Mouse (Mus musculus) cerebellum, adult 2 months (tissue): ENCODE measurements around the gene Fbxo21.

ENCODE experiments used
- CTCF ChIP-seq: fragments of 200-500 bp; IDR thresholded peaks from 2 replicates; pipeline ENCODE4 v1.5.1; 2011; ENCODE audit warnings: low read depth, mild to moderate bottlenecking, control low read depth, low read length, moderate library complexity, borderline replicate concordance; ENCODE audit not compliant: insufficient read depth
- POLR2A ChIP-seq: fragments of 200-500 bp; IDR thresholded peaks from 2 replicates; pipeline ENCODE4 v1.6.1; 2011; ENCODE audit warnings: low read length, control low read depth, borderline replicate concordance; ENCODE audit not compliant: insufficient read depth

- TF ChIP-seq CTCF (no peak), POLR2A (no peak)
These were observed 50.7 kb downstream of the Fbxo21 start for GRCm38 (mm10) chr5:118027101-118027697.
